Mouse (Mus musculus) thymus, postnatal 0 days (tissue): ENCODE data around the gene Tiprl. TPM values are rescaled to one million over a fixed set of nuclear protein-coding genes. Genes with fewer than 3 reads are reported as not detected.
A peak's percentile ranks its signal among the peaks of the same experiment; 100 is the strongest.

Experiments
- DNase-seq: peaks from one replicate; pipeline ENCODE4 v3.0.0-alpha.2; 2015; ENCODE audit warnings: low spot score
- polyA plus RNA-seq: library from polyadenylated mRNA; unstranded; fragments of >200 nt; fragmentation: Nextera tagmentation; extraction: Ambion mirVana; gene quantifications from 2 replicates; pipeline ENCODE4 v1.2.1, GENCODE M21; 2015

Tiprl gene
- polyA plus RNA-seq, 1 experiment from 2014 or later, result 113 TPM

GRCm38 (mm10) chr1:165203488-165204035 lies 33.2 kb downstream of the Tiprl start:
- no peak for DNase-seq

GRCm38 (mm10) chr1:165201445-165202012 lies 35.3 kb downstream of the Tiprl start:
- DNase-seq, result no peak

GRCm38 (mm10) chr1:165200748-165201147 lies 36.0 kb downstream of the Tiprl start:
- no peak for DNase-seq

GRCm38 (mm10) chr1:165199639-165200038 lies 37.2 kb downstream of the Tiprl start:
- DNase-seq, result no peak

- no peak for DNase-seq
These were observed 37.8 kb downstream of the Tiprl start for GRCm38 (mm10) chr1:165198951-165199350.

- no peak for DNase-seq
These were observed 38.9 kb downstream of the Tiprl start for GRCm38 (mm10) chr1:165197875-165198274.

GRCm38 (mm10) chr1:165195396-165195960 lies 41.3 kb downstream of the Tiprl start:
- DNase-seq, result no peak

- DNase-seq, result no peak
These were observed 42.2 kb downstream of the Tiprl start for GRCm38 (mm10) chr1:165194662-165195013.

GRCm38 (mm10) chr1:165193880-165194661 lies 42.7 kb downstream of the Tiprl start, which contains the start of gene Sft2d2:
Gene Sft2d2, minus strand, starts transcription at chr1:165194438.
- DNase-seq, result peak; percentile 96

GRCm38 (mm10) chr1:165193426-165193825 lies 43.4 kb downstream of the Tiprl start:
- DNase-seq, result no peak

GRCm38 (mm10) chr1:165192714-165193264 lies 44.0 kb downstream of the Tiprl start:
- DNase-seq, result no peak

- no peak for DNase-seq
These were observed 44.7 kb downstream of the Tiprl start for GRCm38 (mm10) chr1:165192102-165192501.

- no peak for DNase-seq
These were observed 45.2 kb downstream of the Tiprl start for GRCm38 (mm10) chr1:165191611-165192010.

- no peak for DNase-seq
These were observed 46.1 kb downstream of the Tiprl start for GRCm38 (mm10) chr1:165190571-165191273.

- DNase-seq, result no peak
These were observed 46.7 kb downstream of the Tiprl start for GRCm38 (mm10) chr1:165190068-165190467.

- peak; percentile 32 for DNase-seq
These were observed 47.8 kb downstream of the Tiprl start for GRCm38 (mm10) chr1:165188806-165189580.

- peak; percentile 57 for DNase-seq
These were observed 49.4 kb downstream of the Tiprl start for GRCm38 (mm10) chr1:165187357-165187756.

- no peak for DNase-seq
These were observed 50.3 kb downstream of the Tiprl start for GRCm38 (mm10) chr1:165186491-165186890.

GRCm38 (mm10) chr1:165185116-165185515 lies 51.7 kb downstream of the Tiprl start:
- peak; percentile 28 for DNase-seq

GRCm38 (mm10) chr1:165184178-165184577 lies 52.6 kb downstream of the Tiprl start:
- DNase-seq, result no peak

GRCm38 (mm10) chr1:165183400-165183799 lies 53.4 kb downstream of the Tiprl start:
- no peak for DNase-seq
